In the genomic region with DNA sequence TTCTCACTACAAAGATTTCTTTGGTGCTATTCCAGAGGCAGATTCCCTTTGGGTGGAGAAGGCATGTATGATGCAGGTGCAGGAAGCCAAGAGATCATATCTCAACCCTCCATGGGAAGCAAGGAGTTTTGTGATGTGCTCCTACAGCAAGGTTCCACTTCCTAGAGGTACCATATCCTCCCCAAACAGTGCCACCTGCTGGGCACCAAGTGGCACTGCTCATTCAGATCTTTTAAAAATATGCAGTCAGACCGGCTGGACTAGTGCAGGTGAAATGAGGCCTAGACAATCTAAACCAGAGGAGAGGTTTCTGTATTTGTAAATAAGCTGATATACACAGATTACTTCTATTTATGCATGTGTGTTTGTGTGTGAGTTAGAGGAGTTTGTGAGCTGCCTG, we compare ENCODE assay signal across 9 mouse cellular contexts. TPM values are rescaled to one million over a fixed set of nuclear protein-coding genes. Genes with fewer than 3 reads are reported as not detected.
DNase-seq lines count a peak whose midpoint lies in the region; ATAC-seq lines count a peak whose summit lies in the region.
"Had no signal": no experiment of that assay in that cellular context is flagged by ENCODE, and none has a peak within 500 bp of the region (broad histone marks: within the 10 kb centered on the region; RNA-seq: fewer than 3 reads in every experiment).

No protein-coding gene starts in this region.

- H3K4me1 ChIP-seq in lung, embryonic 16.5 days (replicated peaks; ENCODE audit: control insufficient read depth, insufficient read depth, low read length), result 0 out of 2 replicates have a peak, but pooled peaks cover 2% of the 10 kb centered on the region
- H3K4me1 ChIP-seq: limb, embryonic 13.5 days had no signal

- H3K9me3 ChIP-seq in lung, embryonic 16.5 days (ENCODE audit: control insufficient read depth, low read length), result no peaks in the 10 kb centered on the region
- H3K9me3 ChIP-seq: limb, embryonic 13.5 days had no signal

- ATAC-seq in granulocyte monocyte progenitor cell, adult 5-6 weeks (replicated peaks; ENCODE audit: poor library complexity, severe bottlenecking), result peak; percentile 66
- 0 out of 2 replicates have a peak, but pooled peaks have one; percentile 4 for ATAC-seq in lung, embryonic 16.5 days (ENCODE audit: low read depth)
- ATAC-seq in frontal cortex, adult (ENCODE audit: low TSS enrichment), result no peak

- DNase-seq in gastrocnemius, postnatal 10 days, result peak; percentile 29
- no peak for DNase-seq in gastrocnemius, postnatal 36 days
- peak; percentile 25 for DNase-seq in urinary bladder, postnatal 25 days (ENCODE audit: low spot score)
- DNase-seq in urinary bladder, adult 2 months (ENCODE audit: low spot score), result no peak
- DNase-seq in right cerebral cortex, adult 2 months (ENCODE audit: low spot score in 2 of 2), result no peak

- no peak overlapping the region for H3K9ac ChIP-seq in lung, embryonic 16.5 days (ENCODE audit: low read length)
- H3K9ac ChIP-seq: limb, embryonic 13.5 days had no signal

- H3K36me3 ChIP-seq in lung, embryonic 16.5 days (ENCODE audit: control insufficient read depth, insufficient read depth, low read length), result no peaks in the 10 kb centered on the region
- H3K36me3 ChIP-seq: limb, embryonic 13.5 days had no signal

- H3K27me3 ChIP-seq in lung, embryonic 16.5 days (ENCODE audit: control insufficient read depth, insufficient read depth, low read depth, low read length), result no peaks in the 10 kb centered on the region
- H3K27me3 ChIP-seq: limb, embryonic 13.5 days had no signal

- 49% methylated on average over 1 of the region's 1 CpGs for WGBS in lung, embryonic 16.5 days

- H3K4me3 ChIP-seq in lung, embryonic 16.5 days (ENCODE audit: low read length), result no peak overlapping the region
- H3K4me3 ChIP-seq: limb, embryonic 13.5 days had no signal

- H3K27ac ChIP-seq in lung, embryonic 16.5 days (ENCODE audit: low read length), result no peak overlapping the region
- H3K27ac ChIP-seq: limb, embryonic 13.5 days had no signal

- H3K4me2 ChIP-seq in lung, embryonic 16.5 days (ENCODE audit: low read depth, low read length), result no peak overlapping the region
- H3K4me2 ChIP-seq: limb, embryonic 13.5 days had no signal

- intact Hi-C loops in gastrocnemius, postnatal 36 days (cut with DNase I), result loop anchor here (10.0 kb wide), 1 partner anchor 235 kb away; a partner anchor contains a TSS

RNA-seq across cellular contexts. Expression of a gene that starts 35.3 kb away (rescaled TPM):
- 1 to 10 TPM; 1.6 TPM for total RNA-seq in gastrocnemius, postnatal 10 days (2021)
- total RNA-seq in gastrocnemius, postnatal 36 days (2021), result under 1 TPM; 0.82 to 0.91 TPM
- 3.0 and 4.8 TPM in 2 replicates for polyA plus RNA-seq in urinary bladder, adult 2 months (2012; rRNA removed)
- total RNA-seq in granulocyte monocyte progenitor cell, adult 5-6 weeks (2014; fragmentation: Nextera tagmentation), result not detected in 2 replicates
- not detected in 2 replicates for total RNA-seq in granulocyte monocyte progenitor cell, adult 5-6 weeks (2017)
- polyA plus RNA-seq in lung, embryonic 16.5 days (2015; fragmentation: Nextera tagmentation; extraction: Ambion mirVana), result 0.92 and 1.0 TPM in 2 replicates

Comparison
In these comparisons a context has a peak if more than half of its experiments do, and no peak if none do; other contexts are left out.
1. DNase-seq: peak in gastrocnemius, postnatal 10 days (single experiment) and urinary bladder, postnatal 25 days (single experiment); none in gastrocnemius, postnatal 36 days (0 of 2), urinary bladder, adult 2 months (single experiment) and right cerebral cortex, adult 2 months (0 of 2).